In genomic region chr11:51418807-51419206, GRCm38 (mm10) we compare ENCODE assay signal across 10 mouse cellular contexts.
DNase-seq lines count a peak whose midpoint lies in the region; ATAC-seq lines count a peak whose summit lies in the region.
"Had no signal": no experiment of that assay in that cellular context is flagged by ENCODE, and none has a peak within 500 bp of the region (broad histone marks: within the 10 kb centered on the region; RNA-seq: fewer than 3 reads in every experiment).

No protein-coding gene starts in this region.

- 20% methylated on average over 3 of the region's 3 CpGs for WGBS in kidney, embryonic 15.5 days
- 26% methylated on average over 3 of the region's 3 CpGs for WGBS in embryonic facial prominence, embryonic 13.5 days
- WGBS in heart, embryonic 10.5 days: 21% methylated on average over 3 of the region's 3 CpGs
- WGBS in limb, embryonic 11.5 days: 6% methylated on average over 3 of the region's 3 CpGs

- no peaks in the 10 kb centered on the region for H3K27me3 ChIP-seq in kidney, embryonic 15.5 days
- no peaks in the 10 kb centered on the region; the same call in 1 of the 2 replicates for H3K27me3 ChIP-seq in embryonic facial prominence, embryonic 13.5 days
- peaks cover 28% of the 10 kb centered on the region for H3K27me3 ChIP-seq in heart, embryonic 10.5 days (ENCODE audit: insufficient read depth, poor library complexity, severe bottlenecking)
- H3K27me3 ChIP-seq in limb, embryonic 11.5 days (ENCODE audit: control insufficient read depth, insufficient read depth, low read length): no peaks in the 10 kb centered on the region
- H3K27me3 ChIP-seq: hindbrain, embryonic 15.5 days had no signal

- no peak for ATAC-seq in kidney, embryonic 15.5 days (replicated peaks; ENCODE audit: low FRiP score)
- no peak for ATAC-seq in embryonic facial prominence, embryonic 13.5 days (ENCODE audit: insufficient number of reproducible peaks, insufficient read depth, low FRiP score, low TSS enrichment, low read depth)
- ATAC-seq in limb, embryonic 11.5 days (ENCODE audit: insufficient number of reproducible peaks, low FRiP score, low TSS enrichment, low read depth): 0 out of 2 replicates have a peak, but pooled peaks have one; percentile 19

- peaks cover 17% of the 10 kb centered on the region for H3K4me1 ChIP-seq in kidney, embryonic 15.5 days
- H3K4me1 ChIP-seq in embryonic facial prominence, embryonic 13.5 days: peaks cover 51% of the 10 kb centered on the region
- peaks cover 33% of the 10 kb centered on the region for H3K4me1 ChIP-seq in heart, embryonic 10.5 days
- peaks cover 34% of the 10 kb centered on the region for H3K4me1 ChIP-seq in limb, embryonic 11.5 days (ENCODE audit: control insufficient read depth, insufficient read depth, low read length)
- H3K4me1 ChIP-seq: hindbrain, embryonic 15.5 days had no signal

- no peak for DNase-seq in kidney, adult 8-10 months
- no peak for DNase-seq in heart, embryonic 10.5 days (ENCODE audit: low spot score)
- DNase-seq in limb, embryonic 11.5 days (ENCODE audit: low spot score): peak; percentile 56
- no peak for DNase-seq in c-Kit-positive CD71-positive TER-119-positive erythroid progenitor cells, embryonic 14.5 days (ENCODE audit: low spot score)
- DNase-seq in frontal cortex, adult 2 months (ENCODE audit: extremely low spot score in 1 of 2, low spot score in 1 of 2): no peak
- DNase-seq: cerebellum, adult 2 months had no signal

- H3K4me2 ChIP-seq in kidney, embryonic 15.5 days: no peak overlapping the region
- H3K4me2 ChIP-seq in embryonic facial prominence, embryonic 13.5 days: no peak overlapping the region
- H3K4me2 ChIP-seq in limb, embryonic 11.5 days (ENCODE audit: low read depth, severe bottlenecking): no peak overlapping the region
- H3K4me2 ChIP-seq: hindbrain, embryonic 15.5 days; midbrain, embryonic 11.5 days had no signal

- H3K4me3 ChIP-seq in kidney, embryonic 15.5 days (replicated peaks): no peak overlapping the region
- H3K4me3 ChIP-seq in embryonic facial prominence, embryonic 13.5 days: no peak overlapping the region
- no peak overlapping the region for H3K4me3 ChIP-seq in heart, embryonic 10.5 days
- H3K4me3 ChIP-seq in limb, embryonic 11.5 days (ENCODE audit: low read depth, low read length): no peak overlapping the region
- H3K4me3 ChIP-seq: hindbrain, embryonic 15.5 days had no signal

- no peak overlapping the region for H3K9ac ChIP-seq in kidney, embryonic 15.5 days
- H3K9ac ChIP-seq in embryonic facial prominence, embryonic 13.5 days: peak overlapping the region; percentile 32; the same call in 1 of the 2 replicates
- peak overlapping the region; percentile 34 for H3K9ac ChIP-seq in limb, embryonic 11.5 days (ENCODE audit: low read length)
- H3K9ac ChIP-seq: hindbrain, embryonic 15.5 days had no signal

- H3K27ac ChIP-seq in kidney, embryonic 15.5 days: peak overlapping the region; percentile 41
- H3K27ac ChIP-seq in embryonic facial prominence, embryonic 13.5 days: no peak overlapping the region
- H3K27ac ChIP-seq in heart, embryonic 10.5 days: peak overlapping the region; percentile 54
- peak overlapping the region; percentile 65 for H3K27ac ChIP-seq in limb, embryonic 11.5 days (replicated peaks; ENCODE audit: low read depth, low read length)
- H3K27ac ChIP-seq: hindbrain, embryonic 15.5 days had no signal

- no peaks in the 10 kb centered on the region for H3K36me3 ChIP-seq in kidney, embryonic 15.5 days
- no peaks in the 10 kb centered on the region for H3K36me3 ChIP-seq in embryonic facial prominence, embryonic 13.5 days
- H3K36me3 ChIP-seq in heart, embryonic 10.5 days: no peaks in the 10 kb centered on the region
- no peaks in the 10 kb centered on the region for H3K36me3 ChIP-seq in limb, embryonic 11.5 days (ENCODE audit: control insufficient read depth, insufficient read depth, low read length)
- H3K36me3 ChIP-seq: hindbrain, embryonic 15.5 days had no signal

- no peaks in the 10 kb centered on the region for H3K9me3 ChIP-seq in kidney, embryonic 15.5 days (replicated peaks)
- no peaks in the 10 kb centered on the region for H3K9me3 ChIP-seq in embryonic facial prominence, embryonic 13.5 days
- no peaks in the 10 kb centered on the region for H3K9me3 ChIP-seq in heart, embryonic 10.5 days
- no peaks in the 10 kb centered on the region for H3K9me3 ChIP-seq in limb, embryonic 11.5 days (ENCODE audit: control insufficient read depth, low read length)
- H3K9me3 ChIP-seq: hindbrain, embryonic 15.5 days had no signal
